Mouse (Mus musculus) kidney, embryonic 15.5 days (tissue): Measurements from ENCODE around the gene Ccdc88c. TPM values are rescaled to one million over a fixed set of nuclear protein-coding genes. Genes with fewer than 3 reads are reported as not detected.

Experiments used
- ATAC-seq: fragments of 200-750 bp; cut with Nextera tagmentation; replicated peaks from 2 replicates; pipeline ENCODE4 v1.8.0; 2017; ENCODE audit warnings: moderate TSS enrichment; ENCODE audit not compliant: low FRiP score
- H3K27ac ChIP-seq: fragments of 300-500 bp; sonication (generic); 2 replicates; pipeline ENCODE4 v1.5.1; 2015; ENCODE audit warnings: mild to moderate bottlenecking, inconsistent platforms
- H3K27me3 ChIP-seq: fragments of 300-500 bp; sonication (generic); 2 replicates; pipeline ENCODE4 v1.6.1; 2015; ENCODE audit warnings: inconsistent platforms
- H3K36me3 ChIP-seq: fragments of 300-500 bp; sonication (generic); 2 replicates; pipeline ENCODE4 v1.6.1; 2015; ENCODE audit warnings: inconsistent platforms
- H3K4me1 ChIP-seq: fragments of 300-500 bp; sonication (generic); 2 replicates; pipeline ENCODE4 v1.6.1; 2015; ENCODE audit warnings: inconsistent platforms
- H3K4me2 ChIP-seq: fragments of 300-500 bp; sonication (generic); 2 replicates; pipeline ENCODE4 v1.6.1; 2015; ENCODE audit warnings: moderate library complexity, mild to moderate bottlenecking, inconsistent platforms
- H3K4me3 ChIP-seq: fragments of 300-500 bp; sonication (generic); replicated peaks from 2 replicates; pipeline ENCODE4 v1.5.1; 2015; ENCODE audit warnings: mild to moderate bottlenecking, inconsistent platforms
- H3K9ac ChIP-seq: fragments of 300-500 bp; sonication (generic); 2 replicates; pipeline ENCODE4 v1.6.1; 2015; ENCODE audit warnings: mild to moderate bottlenecking, inconsistent platforms
- H3K9me3 ChIP-seq: fragments of 300-500 bp; sonication (generic); replicated peaks from 2 replicates; pipeline ENCODE4 v1.6.1; 2016; ENCODE audit warnings: inconsistent platforms
- WGBS: fragments of 180-500 bp; shearing (Covaris S2); methylation state at CpG from one replicate; pipeline ENCODE4 v1.1.7; 2015; ENCODE audit warnings: mixed read lengths; 5-methylcytosine and 5-hydroxymethylcytosine counted together
- polyA plus RNA-seq: library from polyadenylated mRNA; unstranded; fragments of >200 nt; fragmentation: Nextera tagmentation; extraction: Ambion mirVana; gene quantifications from 2 replicates; pipeline ENCODE4 v1.2.1, GENCODE M21; 2015

Gene Ccdc88c
- polyA plus RNA-seq, 1 experiment from 2014 or later: 12.7 TPM

GRCm38 (mm10) chr12:100977958-100978725 is 50.7 kb downstream of the Ccdc88c start:
- Histone ChIP-seq H3K9ac (no peak overlapping the region), H3K27ac (no peak overlapping the region), H3K27me3 (no peaks in the 10 kb centered on the region), H3K4me3 (no peak overlapping the region), H3K9me3 (no peaks in the 10 kb centered on the region), H3K4me1 (peaks cover 16% of the 10 kb centered on the region), H3K36me3 (0 out of 2 replicates have a peak, but pooled peaks cover 7% of the 10 kb centered on the region), H3K4me2 (no peak overlapping the region)
- no peak for ATAC-seq
- 70% methylated on average over 15 of the region's 15 CpGs for WGBS

GRCm38 (mm10) chr12:100977551-100977950 is 51.3 kb downstream of the Ccdc88c start:
- H3K9ac ChIP-seq: no peak overlapping the region
- no peak overlapping the region for H3K4me3 ChIP-seq
- H3K36me3 ChIP-seq: 0 out of 2 replicates have a peak, but pooled peaks cover 7% of the 10 kb centered on the region
- H3K9me3 ChIP-seq: no peaks in the 10 kb centered on the region
- H3K4me2 ChIP-seq: no peak overlapping the region
- ATAC-seq: no peak
- H3K27ac ChIP-seq: no peak overlapping the region
- peaks cover 16% of the 10 kb centered on the region for H3K4me1 ChIP-seq
- H3K27me3 ChIP-seq: no peaks in the 10 kb centered on the region

GRCm38 (mm10) chr12:100969808-100970207 is 59.0 kb downstream of the Ccdc88c start:
- Histone ChIP-seq H3K27ac (no peak overlapping the region), H3K9ac (no peak overlapping the region), H3K4me1 (no peaks in the 10 kb centered on the region; the same call in 1 of the 2 replicates), H3K4me3 (no peak overlapping the region), H3K4me2 (no peak overlapping the region), H3K27me3 (no peaks in the 10 kb centered on the region), H3K36me3 (peaks cover 36% of the 10 kb centered on the region), H3K9me3 (no peaks in the 10 kb centered on the region)
- 69% methylated on average over 7 of the region's 7 CpGs for WGBS
- ATAC-seq: no peak

GRCm38 (mm10) chr12:100967383-100967782 is 61.5 kb downstream of the Ccdc88c start:
- no peaks in the 10 kb centered on the region for H3K9me3 ChIP-seq
- H3K36me3 ChIP-seq: peaks cover 44% of the 10 kb centered on the region
- WGBS: 92% methylated on average over 12 of the region's 12 CpGs
- H3K4me3 ChIP-seq: no peak overlapping the region
- H3K27ac ChIP-seq: no peak overlapping the region
- no peaks in the 10 kb centered on the region for H3K27me3 ChIP-seq
- no peaks in the 10 kb centered on the region for H3K4me1 ChIP-seq
- H3K9ac ChIP-seq: no peak overlapping the region
- no peak for ATAC-seq
- no peak overlapping the region for H3K4me2 ChIP-seq

DNA sequence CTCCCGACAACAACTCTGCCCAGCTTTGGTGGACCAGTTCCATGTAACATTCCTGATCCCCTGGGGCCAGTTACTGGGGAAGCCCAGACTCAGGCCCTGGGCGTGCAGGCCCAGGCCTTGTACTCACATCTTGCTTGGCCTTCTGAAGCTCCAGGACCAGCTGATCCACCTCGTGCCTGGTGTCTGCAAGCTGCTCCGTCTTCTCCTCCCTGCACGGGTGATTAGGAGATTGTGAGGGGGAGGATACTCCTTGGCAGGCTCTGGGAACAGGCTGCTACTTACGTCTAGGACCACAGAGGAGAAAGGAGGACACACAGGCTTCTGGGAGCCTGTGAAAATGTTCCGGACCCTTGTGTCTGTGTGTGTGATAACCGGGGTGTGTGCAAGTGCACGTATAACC is 62.6 kb downstream of the Ccdc88c start:
- WGBS: 58% methylated on average over 9 of the region's 9 CpGs
- no peak overlapping the region for H3K27ac ChIP-seq

DNA sequence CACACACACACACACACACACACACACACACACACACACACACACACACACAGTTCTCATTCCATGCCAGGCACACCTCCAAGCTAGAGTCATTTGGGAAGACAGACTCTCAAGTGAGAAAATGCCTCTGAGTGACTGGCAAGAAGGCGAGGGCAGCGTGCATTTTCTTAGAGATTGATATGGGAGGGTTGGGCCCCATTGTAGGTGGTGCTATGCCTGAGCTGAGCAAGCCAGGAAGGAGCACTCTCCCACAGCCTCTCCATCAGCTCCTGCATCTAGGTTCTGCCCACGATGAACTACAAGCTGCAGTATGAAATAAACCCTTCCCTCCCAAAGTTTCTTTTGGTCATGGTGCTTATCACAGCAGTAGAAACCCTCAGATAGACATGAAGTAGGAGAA is 63.6 kb downstream of the Ccdc88c start:
- Histone ChIP-seq H3K27me3 (no peaks in the 10 kb centered on the region), H3K36me3 (peaks cover 44% of the 10 kb centered on the region), H3K4me2 (no peak overlapping the region), H3K9ac (no peak overlapping the region), H3K27ac (no peak overlapping the region), H3K4me3 (no peak overlapping the region), H3K4me1 (peaks cover under 1% of the 10 kb centered on the region; the same call in 1 of the 2 replicates), H3K9me3 (no peaks in the 10 kb centered on the region)
- 88% methylated on average over 3 of the region's 3 CpGs for WGBS
- ATAC-seq: no peak

More for the DNA sequence above, 62.6 kb downstream of the Ccdc88c start:
- Histone ChIP-seq H3K4me1 (no peaks in the 10 kb centered on the region), H3K4me3 (no peak overlapping the region), H3K9me3 (no peaks in the 10 kb centered on the region), H3K9ac (no peak overlapping the region), H3K4me2 (no peak overlapping the region), H3K36me3 (peaks cover 44% of the 10 kb centered on the region), H3K27me3 (no peaks in the 10 kb centered on the region)
- no peak for ATAC-seq

- H3K27me3 ChIP-seq: no peaks in the 10 kb centered on the region
- H3K36me3 ChIP-seq: peaks cover 11% of the 10 kb centered on the region; the same call in 1 of the 2 replicates
- H3K27ac ChIP-seq: peak overlapping the region; percentile 82
- H3K9me3 ChIP-seq: no peaks in the 10 kb centered on the region
- H3K9ac ChIP-seq: no peak overlapping the region
- H3K4me1 ChIP-seq: peaks cover 45% of the 10 kb centered on the region
- H3K4me3 ChIP-seq: no peak overlapping the region
- no peak overlapping the region for H3K4me2 ChIP-seq
- 70% methylated on average over 15 of the region's 15 CpGs for WGBS
- peak; percentile 60 for ATAC-seq
Observed at GRCm38 (mm10) chr12:100958621-100959592, 69.9 kb downstream of the Ccdc88c start.

DNA sequence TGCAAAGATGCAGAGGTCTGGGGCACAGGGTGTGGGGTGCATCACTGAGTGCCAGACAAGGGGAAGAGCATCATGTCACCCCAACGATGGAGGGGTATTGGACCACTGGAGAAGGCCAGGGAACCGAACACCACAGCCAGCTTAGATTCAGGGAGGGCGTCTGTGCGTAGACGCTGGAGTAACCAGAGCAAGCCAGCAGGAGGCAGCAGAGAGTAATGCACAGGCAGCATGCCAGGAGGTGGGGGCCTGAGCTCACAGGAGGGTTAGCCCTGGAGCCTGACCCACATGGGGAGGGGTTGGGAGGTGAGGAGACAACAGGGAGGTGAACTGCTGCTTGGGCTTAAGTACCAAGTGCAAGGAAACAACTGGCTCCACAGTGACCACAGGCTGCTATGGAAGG is 70.8 kb downstream of the Ccdc88c start:
- Histone ChIP-seq H3K4me1 (peaks cover 45% of the 10 kb centered on the region), H3K27me3 (no peaks in the 10 kb centered on the region), H3K4me2 (no peak overlapping the region), H3K9me3 (no peaks in the 10 kb centered on the region), H3K4me3 (no peak overlapping the region), H3K36me3 (peaks cover 9% of the 10 kb centered on the region), H3K9ac (no peak overlapping the region), H3K27ac (peak overlapping the region; percentile 82; the same call in 1 of the 2 replicates)
- 26% methylated on average over 5 of the region's 5 CpGs for WGBS
- peak; percentile 50 for ATAC-seq

DNA sequence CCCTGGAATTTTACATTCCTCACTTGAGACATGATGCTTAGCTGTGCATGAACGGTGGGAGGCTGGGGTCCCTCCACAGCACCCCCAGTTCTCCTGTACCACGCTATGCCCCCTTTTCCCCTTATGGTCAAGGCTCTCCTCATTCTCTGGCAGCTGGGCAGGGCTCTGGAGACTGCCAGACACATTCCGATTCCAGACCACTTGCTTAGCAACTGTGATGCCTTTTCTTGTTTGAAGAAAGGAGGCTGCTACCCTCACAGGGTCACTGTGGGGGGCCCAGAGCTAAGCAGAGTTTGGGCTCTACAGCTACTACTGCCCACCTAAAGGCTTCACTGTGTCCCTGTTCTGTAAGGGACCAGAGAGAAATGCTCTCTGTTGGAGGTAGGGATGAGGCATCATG is 71.6 kb downstream of the Ccdc88c start:
- Histone ChIP-seq H3K9me3 (no peaks in the 10 kb centered on the region), H3K4me1 (peaks cover 51% of the 10 kb centered on the region), H3K4me2 (no peak overlapping the region), H3K27me3 (no peaks in the 10 kb centered on the region), H3K9ac (no peak overlapping the region), H3K4me3 (no peak overlapping the region), H3K27ac (no peak overlapping the region), H3K36me3 (peaks cover 12% of the 10 kb centered on the region)
- no peak for ATAC-seq
- WGBS: 73% methylated on average over 3 of the region's 3 CpGs

GRCm38 (mm10) chr12:100956825-100957224 is 72.0 kb downstream of the Ccdc88c start:
- Histone ChIP-seq H3K9me3 (no peaks in the 10 kb centered on the region), H3K4me3 (no peak overlapping the region), H3K4me1 (peaks cover 53% of the 10 kb centered on the region), H3K27me3 (no peaks in the 10 kb centered on the region), H3K27ac (peak overlapping the region; percentile 3; the same call in 1 of the 2 replicates), H3K36me3 (peaks cover 13% of the 10 kb centered on the region), H3K9ac (no peak overlapping the region), H3K4me2 (no peak overlapping the region)
- no peak for ATAC-seq
- WGBS: 45% methylated on average over 4 of the region's 4 CpGs

DNA sequence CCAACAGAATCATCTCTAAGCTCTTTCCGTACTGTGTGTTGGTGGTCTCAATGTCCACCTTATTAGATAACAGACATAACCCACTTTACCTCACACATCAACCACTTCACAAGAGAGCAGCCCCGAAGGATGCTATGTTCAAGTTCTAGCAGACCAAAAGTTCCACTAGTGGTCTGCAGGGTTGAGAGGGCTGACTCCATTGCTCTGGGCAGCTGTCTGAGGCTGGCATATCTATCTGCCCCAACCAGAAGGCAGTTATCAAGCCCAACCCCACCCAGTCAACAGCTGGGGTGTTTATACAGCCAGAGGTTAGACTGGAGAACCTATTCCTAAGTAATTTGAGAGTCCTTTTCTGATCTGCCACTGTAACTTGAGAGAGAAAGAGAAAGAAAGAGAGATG is 72.8 kb downstream of the Ccdc88c start:
- Histone ChIP-seq H3K9ac (no peak overlapping the region), H3K4me1 (peaks cover 53% of the 10 kb centered on the region), H3K27ac (peak overlapping the region; percentile 3; the same call in 1 of the 2 replicates), H3K27me3 (no peaks in the 10 kb centered on the region), H3K4me3 (no peak overlapping the region), H3K4me2 (no peak overlapping the region), H3K9me3 (no peaks in the 10 kb centered on the region), H3K36me3 (peaks cover 19% of the 10 kb centered on the region)
- WGBS: 71% methylated on average over 2 of the region's 2 CpGs
- peak; percentile 52 for ATAC-seq

- WGBS: 78% methylated on average over 8 of the region's 8 CpGs
- H3K4me1 ChIP-seq: peaks cover 38% of the 10 kb centered on the region
- no peak overlapping the region for H3K4me3 ChIP-seq
- no peaks in the 10 kb centered on the region for H3K9me3 ChIP-seq
- peaks cover 16% of the 10 kb centered on the region for H3K36me3 ChIP-seq
- no peak for ATAC-seq
- no peak overlapping the region for H3K9ac ChIP-seq
- H3K4me2 ChIP-seq: no peak overlapping the region
- H3K27ac ChIP-seq: no peak overlapping the region
- H3K27me3 ChIP-seq: no peaks in the 10 kb centered on the region
Observed at GRCm38 (mm10) chr12:100953926-100954325, 74.9 kb downstream of the Ccdc88c start.
